Mouse (Mus musculus): ENCODE data around the gene Coro2a.

GRCm38 (mm10) chr4:46625101-46625500, 23.1 kb upstream of the Coro2a start:
- no peak for TF ChIP-seq ZNF384 (IDR thresholded peaks at IDR 0.05; ENCODE audit: low read depth, low read length)
- no peak for TF ChIP-seq HCFC1 (IDR thresholded peaks at IDR 0.05; ENCODE audit: borderline replicate concordance, insufficient read depth, low read length)
- no peak for TF ChIP-seq MAFK (IDR thresholded peaks at IDR 0.05; ENCODE audit: insufficient read depth, low read depth, low read length)

All from ES-E14 (cell line).